Mouse (Mus musculus): ENCODE measurements around the gene Ackr2. TPM values are rescaled to one million over a fixed set of nuclear protein-coding genes. Genes with fewer than 3 reads are reported as not detected.

Ackr2 gene
- total and polyA plus RNA-seq, 3 experiments, result not detected

GRCm38 (mm10) chr9:121896820-121897219, 1.3 kb upstream of the Ackr2 start:
- Histone ChIP-seq H3K9me3 (replicated peaks; ENCODE audit: insufficient read depth, low read length) (no peaks in the 10 kb centered on the region), H3K27me3 (ENCODE audit: control insufficient read depth in 1 of 2, insufficient read depth in 2 of 2, low read length in 2 of 2) (no peaks in the 10 kb centered on the region), H3K4me3 (ENCODE audit: control insufficient read depth in 1 of 2, insufficient read depth in 1 of 2, low read depth in 2 of 2, low read length in 2 of 2) (no peak overlapping the region), H3K4me1 (ENCODE audit: control insufficient read depth in 1 of 2, insufficient read depth in 2 of 2, low read length in 2 of 2) (no peaks in the 10 kb centered on the region), H3K27ac (ENCODE audit: control insufficient read depth, low read depth, low read length) (no peak overlapping the region), H3K9ac (ENCODE audit: control insufficient read depth, low read depth, low read length, poor library complexity, severe bottlenecking) (no peak overlapping the region), H3K36me3 (ENCODE audit: control insufficient read depth in 1 of 2, insufficient read depth in 2 of 2, low read length in 2 of 2) (no peaks in the 10 kb centered on the region), H3K79me2 (ENCODE audit: control insufficient read depth, insufficient read depth, low read length, poor library complexity) (no peaks in the 10 kb centered on the region)
- no peak for DNase-seq (ENCODE audit: low read depth, low spot score)
- TF ChIP-seq CTCF (IDR thresholded peaks at IDR 0.05 in 2 of 3, conservative IDR thresholded peaks at IDR 0.05 in 1 of 3; ENCODE audit: control insufficient read depth in 1 of 3, insufficient read depth in 1 of 3, low read depth in 2 of 3, low read length in 3 of 3, poor library complexity in 1 of 3, severe bottlenecking in 1 of 3), result no peak
- TF ChIP-seq MAZ (IDR thresholded peaks at IDR 0.05; ENCODE audit: low read depth, low read length), result no peak
- no peak for TF ChIP-seq NRF1 (IDR thresholded peaks at IDR 0.05; ENCODE audit: insufficient read depth, low read depth, low read length, poor library complexity, severe bottlenecking)
- no peak for TF ChIP-seq MYB (IDR thresholded peaks at IDR 0.05; ENCODE audit: low read depth, low read length)
- no peak for TF ChIP-seq POLR2AphosphoS5 (IDR thresholded peaks at IDR 0.05; ENCODE audit: borderline replicate concordance, low read depth, low read length)
- TF ChIP-seq NELFE (IDR thresholded peaks at IDR 0.05; ENCODE audit: low read depth, low read length), result no peak

DNA sequence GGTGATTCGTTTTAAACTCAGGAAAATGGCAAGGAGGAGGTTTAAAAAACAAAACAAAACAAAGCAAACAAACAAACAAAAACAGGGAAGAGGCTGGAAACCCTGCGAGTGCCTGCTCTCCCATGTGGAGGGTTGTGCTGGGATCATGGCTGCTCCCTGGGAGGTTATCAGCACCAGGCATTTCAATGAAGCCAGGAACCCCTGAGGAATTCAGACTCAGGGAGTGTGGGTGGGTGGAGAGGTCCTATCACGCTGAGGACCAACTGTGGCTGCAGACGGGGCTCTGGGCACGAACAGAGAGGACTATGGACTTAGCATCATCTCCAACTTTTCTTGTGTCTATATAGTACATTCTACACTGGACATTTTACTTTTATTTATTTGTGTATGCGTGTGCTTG, 1.2 kb downstream of the Ackr2 start:
- TF ChIP-seq MYC (IDR thresholded peaks at IDR 0.05; ENCODE audit: low read depth, low read length), result no peak
- no peak for TF ChIP-seq SMC3 (IDR thresholded peaks at IDR 0.05; ENCODE audit: low read depth, low read length)
- TF ChIP-seq MYB (IDR thresholded peaks at IDR 0.05; ENCODE audit: low read depth, low read length), result no peak
- TF ChIP-seq USF2 (IDR thresholded peaks at IDR 0.05; ENCODE audit: borderline replicate concordance in 1 of 2, insufficient read depth in 1 of 2, low read depth in 1 of 2, low read length in 2 of 2), result no peak
- no peak for TF ChIP-seq GATA1 (IDR thresholded peaks at IDR 0.05; ENCODE audit: low read depth, low read length)
- no peak for TF ChIP-seq POLR2AphosphoS5 (IDR thresholded peaks at IDR 0.05; ENCODE audit: borderline replicate concordance, low read depth, low read length)
- no peak for TF ChIP-seq RAD21 (IDR thresholded peaks at IDR 0.05; ENCODE audit: low read depth, low read length)
- no peak for TF ChIP-seq ETS1 (IDR thresholded peaks at IDR 0.05; ENCODE audit: low read depth, low read length)
- no peak for TF ChIP-seq RCOR1 (IDR thresholded peaks at IDR 0.05; ENCODE audit: low read depth, low read length)
- TF ChIP-seq MAFK (IDR thresholded peaks at IDR 0.05; ENCODE audit: borderline replicate concordance, low read depth, low read length), result no peak
- no peak for TF ChIP-seq EP300 (IDR thresholded peaks at IDR 0.05; ENCODE audit: low read depth in 1 of 2, low read length in 2 of 2)
- TF ChIP-seq MAZ (IDR thresholded peaks at IDR 0.05; ENCODE audit: low read depth, low read length), result no peak
- TF ChIP-seq NRF1 (IDR thresholded peaks at IDR 0.05; ENCODE audit: insufficient read depth, low read depth, low read length, poor library complexity, severe bottlenecking), result no peak
- no peak for TF ChIP-seq ZC3H11A (IDR thresholded peaks at IDR 0.05; ENCODE audit: low read depth, low read length)
- no peak for TF ChIP-seq E2F4 (IDR thresholded peaks at IDR 0.05; ENCODE audit: borderline replicate concordance, low read depth, low read length)
- no peak for TF ChIP-seq CTCF (IDR thresholded peaks at IDR 0.05 in 2 of 3, conservative IDR thresholded peaks at IDR 0.05 in 1 of 3; ENCODE audit: control insufficient read depth in 1 of 3, insufficient read depth in 1 of 3, low read depth in 2 of 3, low read length in 3 of 3, poor library complexity in 1 of 3, severe bottlenecking in 1 of 3)
- no peak for TF ChIP-seq ZMIZ1 (IDR thresholded peaks at IDR 0.05; ENCODE audit: low read depth, low read length)
- TF ChIP-seq ELF1 (IDR thresholded peaks at IDR 0.05; ENCODE audit: low read depth, low read length), result no peak
- TF ChIP-seq BHLHE40 (IDR thresholded peaks at IDR 0.05; ENCODE audit: borderline replicate concordance, low read depth, low read length), result no peak
- H3K9ac ChIP-seq (ENCODE audit: control insufficient read depth, low read depth, low read length, poor library complexity, severe bottlenecking), result no peak overlapping the region
- H3K4me3 ChIP-seq (ENCODE audit: control insufficient read depth in 1 of 2, insufficient read depth in 1 of 2, low read depth in 2 of 2, low read length in 2 of 2), result no peak overlapping the region
- H3K27ac ChIP-seq (ENCODE audit: control insufficient read depth, low read depth, low read length), result no peak overlapping the region
- H3K9me3 ChIP-seq (replicated peaks; ENCODE audit: insufficient read depth, low read length), result no peaks in the 10 kb centered on the region
- no peak for DNase-seq (ENCODE audit: low read depth, low spot score)
- H3K27me3 ChIP-seq (ENCODE audit: control insufficient read depth in 1 of 2, insufficient read depth in 2 of 2, low read length in 2 of 2), result peaks cover 0 to 1% of the 10 kb centered on the region in 2 experiments; a peak in 1 of 4 replicates
- H3K36me3 ChIP-seq (ENCODE audit: control insufficient read depth in 1 of 2, insufficient read depth in 2 of 2, low read length in 2 of 2), result no peaks in the 10 kb centered on the region
- no peaks in the 10 kb centered on the region for H3K79me2 ChIP-seq (ENCODE audit: control insufficient read depth, insufficient read depth, low read length, poor library complexity)
- no peaks in the 10 kb centered on the region for H3K4me1 ChIP-seq (ENCODE audit: control insufficient read depth in 1 of 2, insufficient read depth in 2 of 2, low read length in 2 of 2)

All from MEL (cell line).